Mouse (Mus musculus) liver, adult 2 months (tissue): ENCODE measurements around the gene Cish.

Experiments used
- CTCF ChIP-seq: fragments of 200-500 bp; IDR thresholded peaks from 2 replicates; pipeline ENCODE4 v1.5.1; 2011; ENCODE audit warnings: low read depth, low read length, control low read depth
- POLR2A ChIP-seq: fragments of 200-500 bp; IDR thresholded peaks from 2 replicates; pipeline ENCODE4 v1.6.1; 2011; ENCODE audit warnings: low read length, control low read depth; ENCODE audit not compliant: insufficient read depth; ENCODE audit errors: extremely low read depth

DNA sequence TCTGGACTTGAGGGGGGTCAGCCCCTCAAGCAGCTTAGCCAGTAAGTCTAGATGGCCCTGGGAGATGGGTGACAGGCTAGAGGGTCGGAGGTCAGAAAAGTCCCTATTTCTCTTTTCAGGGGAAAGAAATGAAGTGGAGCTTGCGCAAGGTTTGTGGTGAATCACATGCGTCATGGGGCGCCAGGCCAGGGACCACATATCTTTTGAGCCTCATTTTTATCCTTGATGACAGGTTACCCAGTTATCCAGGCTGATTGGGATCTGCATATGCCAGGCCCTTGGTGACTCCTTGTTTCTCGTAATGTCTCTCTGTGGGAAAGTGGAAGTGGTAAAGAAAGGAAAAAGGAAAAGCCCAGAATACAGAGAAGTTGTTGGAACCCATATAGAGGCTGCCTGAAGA, 31.9 kb upstream of the Cish start:
- no peak for TF ChIP-seq CTCF
- no peak for TF ChIP-seq POLR2A
